Mouse (Mus musculus) lung, postnatal 36 days (tissue): ENCODE measurements around the gene Pon2.
A peak's percentile ranks its signal among the peaks of the same experiment; 100 is the strongest.
"Not testable (repeated sequence)": the region's sequence is repeated elsewhere in the genome, so short reads cannot be mapped to it uniquely, and the experiment has no call there.

Experiments
- DNase-seq: peaks from one replicate; pipeline ENCODE4 v3.0.0; 2022; ENCODE audit warnings: mixed read lengths

The Pon2 gene

DNA sequence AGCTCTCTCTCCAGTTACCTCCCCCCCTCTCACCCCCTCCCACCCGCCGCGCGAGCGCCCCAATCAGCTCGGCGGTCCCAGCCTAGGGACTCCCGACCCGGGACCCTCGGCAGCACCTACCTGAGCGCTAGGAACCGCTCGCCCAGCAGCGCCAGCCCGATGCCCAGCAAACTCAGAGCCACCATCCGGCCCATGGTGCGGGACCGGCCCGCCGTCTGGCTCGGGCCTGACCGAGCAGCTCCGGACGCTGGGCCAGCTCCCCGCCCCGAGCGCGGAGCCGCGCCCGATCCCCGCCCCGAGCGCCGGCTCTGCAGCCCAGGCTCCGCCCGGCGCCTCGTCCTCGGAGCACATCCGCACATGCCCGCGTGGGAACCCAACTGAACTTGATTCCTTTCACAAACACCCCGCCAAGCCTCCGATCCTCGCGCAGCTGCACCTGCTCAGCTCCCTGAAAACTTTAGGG, at the start of gene Pon2:
Gene Pon2 (minus strand): TSS at position 364 of the 463 bp plus-strand sequence.
- DNase-seq, result peak; percentile 90

DNA sequence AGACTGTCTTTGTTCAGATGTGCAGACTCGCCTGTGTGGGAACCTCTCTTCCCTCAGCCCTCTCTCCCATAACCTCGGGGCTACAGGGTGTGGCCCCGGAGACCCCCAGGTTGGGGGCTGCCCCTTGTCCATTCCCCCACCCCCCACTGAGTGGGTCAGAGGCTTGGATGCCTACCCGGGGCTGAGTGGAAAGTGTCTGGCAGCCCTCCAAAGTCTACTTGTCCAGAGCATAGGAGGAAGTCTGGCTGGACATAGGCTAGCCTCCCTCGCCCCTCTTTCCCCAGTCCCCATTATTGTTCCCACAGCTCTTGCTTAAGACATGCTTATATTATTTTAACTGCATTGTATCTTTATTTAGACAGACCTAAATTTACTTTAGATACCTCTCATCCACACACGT, 46.0 kb upstream of the Pon2 start:
- DNase-seq, result peak; percentile 11

DNA sequence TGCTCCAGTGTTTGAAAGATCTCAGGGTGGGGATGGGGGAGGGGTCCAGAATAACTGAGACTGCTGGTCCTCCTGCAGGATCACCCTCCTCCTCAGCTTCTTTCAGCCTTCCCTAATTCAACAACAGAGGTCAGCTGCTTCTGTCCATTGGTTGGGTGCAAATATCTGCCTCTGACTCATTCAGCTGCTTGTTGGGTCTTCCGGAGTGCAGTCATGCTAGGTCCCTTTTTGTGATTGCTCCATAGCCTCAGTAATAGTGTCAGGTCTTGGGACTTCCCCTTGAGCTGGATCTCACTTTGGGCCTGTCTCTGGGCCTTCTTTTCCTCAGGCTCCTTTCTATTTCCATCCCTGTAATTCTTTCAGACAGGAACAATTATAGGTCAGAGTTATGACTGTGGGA, 41.0 kb upstream of the Pon2 start:
- not testable (repeated sequence) for DNase-seq

DNA sequence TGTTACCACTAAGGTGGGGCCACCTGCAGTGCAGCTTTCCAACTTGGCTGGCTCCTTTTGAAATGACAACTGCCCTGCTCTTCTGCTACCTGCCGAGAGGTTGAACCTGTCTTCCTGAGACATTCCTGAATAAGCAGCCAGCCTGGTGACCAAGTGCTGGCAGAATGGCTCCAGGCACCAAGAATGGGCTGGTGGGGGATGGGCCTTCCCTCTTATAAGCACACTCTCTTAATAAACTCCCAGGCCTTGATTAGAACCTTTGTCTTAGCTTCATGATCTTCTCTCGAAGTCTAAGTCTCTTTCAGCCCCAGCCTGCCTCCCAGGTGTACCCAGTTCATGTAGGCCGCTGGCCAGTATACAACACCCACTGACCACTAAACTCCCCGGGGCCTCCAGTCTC, 40.5 kb upstream of the Pon2 start:
- DNase-seq, result not testable (repeated sequence)

GRCm38 (mm10) chr6:5336016-5336415, 37.8 kb upstream of the Pon2 start:
- not testable (repeated sequence) for DNase-seq

- no peak for DNase-seq
These were observed 35.8 kb upstream of the Pon2 start for GRCm38 (mm10) chr6:5334021-5334420.

- DNase-seq, result no peak
These were observed 34.4 kb upstream of the Pon2 start for GRCm38 (mm10) chr6:5332560-5333150.

- DNase-seq, result no peak
These were observed 26.9 kb upstream of the Pon2 start for GRCm38 (mm10) chr6:5325122-5325521.

DNA sequence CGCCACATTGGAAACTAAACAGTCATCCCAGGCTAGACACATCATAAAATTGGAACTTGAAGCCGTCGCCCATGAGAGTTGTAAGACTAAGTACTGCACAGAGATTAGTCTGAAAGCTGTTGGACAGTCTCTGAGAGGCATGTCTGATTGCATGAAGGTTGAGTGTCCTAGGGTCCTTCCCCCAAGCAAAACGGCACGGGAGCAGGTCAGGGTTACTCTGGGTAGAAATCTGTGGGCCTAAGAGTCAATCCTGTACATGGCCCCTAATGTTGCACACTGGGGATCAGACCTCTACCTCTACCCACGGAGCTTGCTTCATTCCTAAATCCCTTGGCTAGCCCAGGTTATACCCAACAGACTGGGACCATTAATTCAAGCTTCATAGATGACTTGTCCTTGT, 25.8 kb upstream of the Pon2 start:
- not testable (repeated sequence) for DNase-seq

DNA sequence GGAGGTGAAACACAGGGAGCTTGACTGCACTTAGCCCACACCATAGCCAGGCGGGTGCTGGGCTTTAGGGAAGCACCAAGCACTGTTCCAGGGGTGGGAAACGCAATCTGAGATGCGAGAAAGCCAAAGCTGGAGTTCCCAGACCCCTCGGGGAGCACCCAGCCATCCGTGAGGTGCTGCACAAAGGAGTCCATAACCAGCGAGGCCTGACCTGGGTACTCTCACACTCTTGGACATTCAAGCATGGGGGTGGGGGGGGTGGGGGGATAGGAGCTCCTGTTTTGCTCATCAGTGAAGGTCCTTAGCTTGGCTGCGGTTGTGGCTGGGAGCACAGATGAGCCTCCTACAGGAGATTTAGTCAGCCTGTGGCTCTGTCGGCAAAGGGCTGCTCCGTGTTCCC, 18.4 kb upstream of the Pon2 start:
- DNase-seq, result no peak

DNA sequence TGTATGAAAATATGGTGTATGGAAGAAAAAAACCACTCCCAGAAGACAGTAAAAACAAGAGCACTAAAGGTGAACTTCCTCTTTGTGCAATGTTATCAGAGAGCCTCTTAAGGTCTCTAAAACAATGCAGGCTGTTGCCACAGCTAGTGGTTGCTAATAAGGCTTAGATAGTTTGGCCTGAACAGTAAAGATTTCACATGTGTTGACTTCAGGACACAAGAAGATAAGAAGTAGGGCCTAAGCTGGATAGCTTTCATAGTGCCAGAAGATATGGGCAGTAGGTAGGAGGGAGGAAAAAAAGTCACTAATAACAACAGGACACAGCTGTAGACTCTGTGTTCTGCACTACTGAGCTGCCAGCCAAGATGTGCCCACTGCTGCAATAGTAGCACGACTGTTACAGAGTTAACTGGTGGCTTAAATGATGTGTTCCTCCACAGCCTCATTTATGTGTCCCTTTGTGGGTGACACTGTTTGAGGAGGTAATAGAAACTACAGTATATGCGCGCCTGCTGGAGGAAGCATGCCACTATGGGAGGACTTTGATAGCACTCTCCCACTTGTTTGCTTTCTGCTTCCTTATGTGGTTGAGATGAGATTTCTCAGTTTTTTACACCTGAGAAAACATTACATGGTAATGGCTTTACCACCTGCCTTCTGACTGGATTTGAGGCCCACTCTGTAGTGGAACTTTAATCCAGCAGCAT, 17.0 kb upstream of the Pon2 start:
- DNase-seq, result no peak

GRCm38 (mm10) chr6:5313951-5314590, 15.8 kb upstream of the Pon2 start:
- DNase-seq, result no peak

DNA sequence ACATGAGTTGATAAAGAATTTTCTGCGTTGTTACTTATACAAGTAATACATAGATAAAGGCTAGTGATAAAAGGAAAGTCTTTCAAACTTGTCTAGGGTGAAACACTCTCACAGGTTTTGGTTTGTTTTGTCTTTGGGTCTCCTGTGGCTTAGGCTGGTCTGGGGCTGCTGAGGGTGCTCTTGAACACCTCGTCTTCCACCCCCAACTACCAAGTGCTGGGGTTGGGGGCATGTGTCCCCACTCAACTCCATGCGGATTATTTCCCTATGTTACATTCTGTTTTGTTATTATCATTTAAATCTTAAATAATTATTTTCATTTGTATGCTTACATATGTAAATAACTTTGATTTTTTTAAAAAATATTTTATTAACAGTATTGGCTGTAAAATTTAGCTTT, 12.2 kb upstream of the Pon2 start:
- DNase-seq, result no peak

DNA sequence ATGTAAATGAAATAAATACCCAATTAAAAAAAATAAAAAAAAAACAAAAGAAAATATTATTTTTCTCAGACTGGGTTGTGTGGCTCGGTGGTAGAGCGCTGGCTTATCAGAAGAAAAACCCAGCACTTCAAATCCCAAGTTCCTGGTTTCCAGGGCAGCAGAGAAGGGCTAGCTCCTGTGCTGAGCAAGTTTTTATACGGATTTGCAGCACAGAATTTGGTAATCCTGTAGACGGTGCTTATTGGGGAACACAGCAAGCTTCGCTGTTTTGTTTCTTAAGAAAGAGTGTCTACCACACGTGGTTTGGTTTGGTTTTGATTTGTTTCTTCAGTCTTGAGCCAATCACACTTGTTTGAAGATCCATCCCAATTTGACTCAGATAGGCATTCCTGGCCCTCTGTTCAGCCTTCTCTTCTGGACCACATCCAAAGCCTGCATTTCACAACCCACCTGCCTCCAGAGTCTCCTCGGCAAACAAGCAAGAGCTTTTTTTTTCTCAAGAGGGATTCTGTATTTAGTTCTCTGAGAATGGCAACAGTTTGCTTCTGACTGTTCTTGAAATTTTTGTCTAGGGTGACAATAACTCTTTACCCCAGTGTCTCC, 11.4 kb upstream of the Pon2 start:
- peak; percentile 74 for DNase-seq

DNA sequence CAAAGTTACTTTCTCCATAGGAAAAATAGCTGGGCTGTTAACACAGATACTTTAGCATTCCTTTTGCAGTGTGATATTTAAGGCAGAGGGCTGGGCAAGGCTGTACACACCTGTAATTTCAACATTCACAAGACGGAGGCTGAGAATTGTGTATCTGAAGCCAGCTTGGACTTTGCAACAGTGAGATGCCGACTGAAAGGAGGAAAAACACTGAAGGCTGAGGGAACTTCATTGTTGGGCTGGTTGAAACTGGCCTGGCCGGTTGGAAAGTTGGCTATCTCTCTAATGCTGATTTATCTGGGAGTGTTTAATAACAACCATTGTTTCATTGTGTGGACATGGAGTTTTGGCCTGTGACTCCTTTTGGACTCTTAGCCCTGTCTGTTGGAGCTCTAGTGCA, 7.7 kb upstream of the Pon2 start:
- DNase-seq, result no peak

GRCm38 (mm10) chr6:5304956-5305355, 6.7 kb upstream of the Pon2 start:
- DNase-seq, result no peak

DNA sequence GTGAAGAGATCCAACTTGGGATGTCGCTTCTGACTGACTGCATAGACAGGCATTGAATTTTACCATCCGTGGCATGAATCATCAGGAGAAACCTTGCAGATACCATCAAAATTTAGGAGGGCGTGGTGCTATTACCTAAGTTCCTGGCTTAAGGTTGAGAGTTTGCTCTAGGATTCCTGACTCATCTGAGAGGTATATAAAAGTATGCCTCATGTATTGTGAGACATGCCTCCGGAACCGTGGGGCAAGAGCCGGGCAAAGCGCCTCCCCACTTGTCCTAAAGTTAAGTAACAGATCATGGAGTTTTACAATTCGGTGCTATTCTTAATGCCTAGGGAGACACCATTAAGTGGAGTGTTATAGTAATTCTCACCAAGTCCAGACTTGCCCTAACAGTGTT, 2.4 kb upstream of the Pon2 start:
- no peak for DNase-seq

DNA sequence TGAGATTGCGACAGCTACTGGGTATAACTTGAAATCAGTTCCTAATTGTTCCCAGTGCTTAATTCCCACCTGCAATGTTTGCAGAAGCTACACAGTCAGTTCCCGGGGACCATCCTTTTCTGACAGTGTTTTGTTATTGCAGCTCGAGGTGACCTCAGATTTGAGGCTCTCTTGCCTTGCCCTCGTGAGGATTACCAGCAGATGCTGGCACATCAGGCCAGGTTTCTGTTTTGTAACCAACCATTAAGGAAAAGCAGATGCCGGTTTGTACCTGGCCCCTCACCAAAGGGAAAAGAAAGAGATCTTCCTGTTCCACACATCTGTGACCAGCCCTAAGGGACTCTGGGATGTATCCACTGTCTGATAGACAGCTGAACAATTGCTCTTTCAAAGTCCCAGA, 1.3 kb upstream of the Pon2 start:
- DNase-seq, result no peak

DNA sequence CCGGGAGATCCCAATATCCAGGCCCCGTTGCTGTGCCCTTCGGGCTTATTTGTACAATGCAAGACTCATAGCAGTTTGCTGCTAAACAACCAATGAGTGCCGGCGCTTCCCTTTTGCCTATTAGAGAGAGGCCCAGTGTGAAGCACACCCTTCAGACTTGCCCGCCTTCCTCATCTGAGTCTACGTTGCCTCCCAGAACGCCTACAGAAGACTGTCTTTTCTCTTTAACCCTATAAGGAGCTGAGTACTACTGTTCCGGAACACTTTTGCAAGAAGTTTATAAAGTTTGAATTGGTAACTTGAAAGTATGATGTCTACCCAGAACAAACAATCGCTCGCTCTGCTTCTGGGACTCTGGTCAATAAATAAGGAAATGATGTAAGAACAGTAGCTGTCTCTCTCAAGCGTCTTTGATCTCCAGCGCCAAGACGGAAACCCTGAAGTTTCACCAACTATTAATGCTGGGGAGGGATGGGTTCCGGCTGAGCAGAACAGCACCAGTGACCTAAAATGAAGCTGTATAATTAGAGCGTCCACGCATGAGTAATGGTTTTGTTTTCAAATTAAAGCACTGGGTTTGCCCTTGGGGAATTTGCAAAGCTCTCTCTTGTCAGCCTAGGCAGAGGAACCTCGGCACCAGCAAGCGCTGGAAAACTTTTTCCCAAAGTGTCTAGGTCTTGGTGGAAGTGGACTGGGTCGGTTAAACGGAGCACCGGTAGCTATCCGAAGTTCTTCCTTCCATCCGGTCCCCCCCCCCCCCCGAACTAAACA, 749 bp downstream of the Pon2 start:
- peak; percentile 83 for DNase-seq

- DNase-seq, result no peak
These were observed 2.2 kb downstream of the Pon2 start for GRCm38 (mm10) chr6:5296067-5296466.

DNA sequence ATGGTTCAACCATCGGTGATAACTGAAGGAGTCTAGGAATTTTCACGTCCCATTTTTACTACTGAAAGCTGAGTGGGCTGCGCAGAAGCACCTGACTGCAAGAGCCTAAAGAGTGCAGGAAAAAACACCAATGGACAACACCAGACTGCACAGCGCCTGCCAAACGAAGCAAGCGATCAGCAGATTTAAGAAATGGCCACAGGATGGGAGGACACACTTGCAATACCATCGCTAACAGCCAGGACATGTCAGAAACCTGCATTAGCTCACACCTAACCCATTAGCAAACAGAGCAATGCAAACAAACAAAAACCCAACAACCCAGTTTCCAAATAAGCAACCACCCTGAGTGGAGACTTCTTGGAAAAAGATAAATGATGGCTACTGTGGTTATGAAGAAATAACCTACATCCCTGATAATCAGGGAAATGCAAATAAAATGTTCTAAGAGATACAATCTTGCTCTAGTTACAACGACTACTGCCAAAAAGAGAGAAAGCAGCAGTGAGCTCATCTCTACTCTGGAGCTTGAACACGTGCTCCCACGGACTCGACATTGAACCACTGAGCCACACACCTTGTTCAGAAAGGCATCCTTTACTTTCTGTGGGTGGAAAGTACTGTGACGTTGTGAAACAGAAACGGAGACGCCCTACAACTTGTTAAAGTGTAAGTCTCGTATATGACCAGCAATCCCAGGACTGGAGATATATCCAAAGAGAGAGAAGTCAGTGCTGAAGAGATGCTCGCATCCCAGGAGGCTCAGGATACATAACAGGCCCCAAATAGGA, 3.4 kb downstream of the Pon2 start:
- no peak for DNase-seq

- DNase-seq, result peak; percentile 33
These were observed 5.4 kb downstream of the Pon2 start for GRCm38 (mm10) chr6:5292841-5293240.
